Mouse (Mus musculus): ENCODE results near the gene Lrrc43. TPM values are rescaled to one million over a fixed set of nuclear protein-coding genes. Genes with fewer than 3 reads are reported as not detected.

The Lrrc43 gene
- polyA plus RNA-seq, 1 experiment = 131 TPM

GRCm38 (mm10) chr5:123451886-123452285 lies 37.2 kb upstream of the Lrrc43 start:
- Histone ChIP-seq H3K4me1 (ENCODE audit: control insufficient read depth, insufficient read depth, low read length) (no peaks in the 10 kb centered on the region), H3K4me3 (ENCODE audit: control insufficient read depth, low read depth, low read length) (no peak overlapping the region), H3K27ac (ENCODE audit: control insufficient read depth, insufficient read depth, low read depth, low read length) (no peak overlapping the region), H3K27me3 (ENCODE audit: control insufficient read depth, insufficient read depth, low read length) (no peaks in the 10 kb centered on the region), H3K36me3 (ENCODE audit: control insufficient read depth, insufficient read depth, low read length) (0 out of 2 replicates have a peak, but pooled peaks cover 2% of the 10 kb centered on the region)
- TF ChIP-seq POLR2A (IDR thresholded peaks at IDR 0.05; ENCODE audit: control insufficient read depth, low read depth, low read length) (no peak), CTCF (IDR thresholded peaks at IDR 0.05; ENCODE audit: control insufficient read depth, insufficient read depth, insufficient replicate concordance, low read depth, low read length) (no peak)

- Histone ChIP-seq H3K27me3 (ENCODE audit: control insufficient read depth, insufficient read depth, low read length) (no peaks in the 10 kb centered on the region), H3K4me3 (ENCODE audit: control insufficient read depth, low read depth, low read length) (no peak overlapping the region), H3K4me1 (ENCODE audit: control insufficient read depth, insufficient read depth, low read length) (peaks cover 2% of the 10 kb centered on the region), H3K27ac (ENCODE audit: control insufficient read depth, insufficient read depth, low read depth, low read length) (no peak overlapping the region), H3K36me3 (ENCODE audit: control insufficient read depth, insufficient read depth, low read length) (no peaks in the 10 kb centered on the region)
- TF ChIP-seq POLR2A (IDR thresholded peaks at IDR 0.05; ENCODE audit: control insufficient read depth, low read depth, low read length) (no peak), CTCF (IDR thresholded peaks at IDR 0.05; ENCODE audit: control insufficient read depth, insufficient read depth, insufficient replicate concordance, low read depth, low read length) (no peak)
These were observed 27.7 kb upstream of the Lrrc43 start for GRCm38 (mm10) chr5:123461420-123461819.

- TF ChIP-seq CTCF (IDR thresholded peaks at IDR 0.05; ENCODE audit: control insufficient read depth, insufficient read depth, insufficient replicate concordance, low read depth, low read length) = no peak
- no peak for TF ChIP-seq POLR2A (IDR thresholded peaks at IDR 0.05; ENCODE audit: control insufficient read depth, low read depth, low read length)
- Histone ChIP-seq H3K27me3 (ENCODE audit: control insufficient read depth, insufficient read depth, low read length) (no peaks in the 10 kb centered on the region), H3K4me3 (ENCODE audit: control insufficient read depth, low read depth, low read length) (no peak overlapping the region), H3K27ac (ENCODE audit: control insufficient read depth, insufficient read depth, low read depth, low read length) (no peak overlapping the region), H3K36me3 (ENCODE audit: control insufficient read depth, insufficient read depth, low read length) (no peaks in the 10 kb centered on the region), H3K4me1 (ENCODE audit: control insufficient read depth, insufficient read depth, low read length) (peaks cover 2% of the 10 kb centered on the region)
These were observed 24.5 kb upstream of the Lrrc43 start for GRCm38 (mm10) chr5:123464638-123465037.

GRCm38 (mm10) chr5:123470784-123471400 lies 18.2 kb upstream of the Lrrc43 start:
- H3K27me3 ChIP-seq (ENCODE audit: control insufficient read depth, insufficient read depth, low read length) = no peaks in the 10 kb centered on the region
- H3K4me1 ChIP-seq (ENCODE audit: control insufficient read depth, insufficient read depth, low read length) = no peaks in the 10 kb centered on the region
- H3K36me3 ChIP-seq (ENCODE audit: control insufficient read depth, insufficient read depth, low read length) = no peaks in the 10 kb centered on the region
- H3K27ac ChIP-seq (ENCODE audit: control insufficient read depth, insufficient read depth, low read depth, low read length) = no peak overlapping the region
- H3K4me3 ChIP-seq (ENCODE audit: control insufficient read depth, low read depth, low read length) = no peak overlapping the region
- no peak for TF ChIP-seq CTCF (IDR thresholded peaks at IDR 0.05; ENCODE audit: control insufficient read depth, insufficient read depth, insufficient replicate concordance, low read depth, low read length)
- no peak for TF ChIP-seq POLR2A (IDR thresholded peaks at IDR 0.05; ENCODE audit: control insufficient read depth, low read depth, low read length)

GRCm38 (mm10) chr5:123473817-123474216 lies 15.3 kb upstream of the Lrrc43 start:
- no peaks in the 10 kb centered on the region for H3K36me3 ChIP-seq (ENCODE audit: control insufficient read depth, insufficient read depth, low read length)
- no peak overlapping the region for H3K27ac ChIP-seq (ENCODE audit: control insufficient read depth, insufficient read depth, low read depth, low read length)
- TF ChIP-seq CTCF (IDR thresholded peaks at IDR 0.05; ENCODE audit: control insufficient read depth, insufficient read depth, insufficient replicate concordance, low read depth, low read length) = no peak
- TF ChIP-seq POLR2A (IDR thresholded peaks at IDR 0.05; ENCODE audit: control insufficient read depth, low read depth, low read length) = no peak
- no peaks in the 10 kb centered on the region for H3K4me1 ChIP-seq (ENCODE audit: control insufficient read depth, insufficient read depth, low read length)
- H3K27me3 ChIP-seq (ENCODE audit: control insufficient read depth, insufficient read depth, low read length) = no peaks in the 10 kb centered on the region
- no peak overlapping the region for H3K4me3 ChIP-seq (ENCODE audit: control insufficient read depth, low read depth, low read length)

GRCm38 (mm10) chr5:123487659-123488395 lies 1.3 kb upstream of the Lrrc43 start:
- Histone ChIP-seq H3K36me3 (ENCODE audit: control insufficient read depth, insufficient read depth, low read length) (no peaks in the 10 kb centered on the region), H3K4me3 (ENCODE audit: control insufficient read depth, low read depth, low read length) (no peak overlapping the region), H3K27me3 (ENCODE audit: control insufficient read depth, insufficient read depth, low read length) (no peaks in the 10 kb centered on the region), H3K4me1 (ENCODE audit: control insufficient read depth, insufficient read depth, low read length) (peaks cover 6% of the 10 kb centered on the region), H3K27ac (ENCODE audit: control insufficient read depth, insufficient read depth, low read depth, low read length) (no peak overlapping the region)
- TF ChIP-seq CTCF (IDR thresholded peaks at IDR 0.05; ENCODE audit: control insufficient read depth, insufficient read depth, insufficient replicate concordance, low read depth, low read length) (no peak), POLR2A (IDR thresholded peaks at IDR 0.05; ENCODE audit: control insufficient read depth, low read depth, low read length) (no peak)

- TF ChIP-seq CTCF (IDR thresholded peaks at IDR 0.05; ENCODE audit: control insufficient read depth, insufficient read depth, insufficient replicate concordance, low read depth, low read length) = no peak
- no peak for TF ChIP-seq POLR2A (IDR thresholded peaks at IDR 0.05; ENCODE audit: control insufficient read depth, low read depth, low read length)
- H3K4me3 ChIP-seq (ENCODE audit: control insufficient read depth, low read depth, low read length) = peak overlapping the region; percentile 86
- H3K36me3 ChIP-seq (ENCODE audit: control insufficient read depth, insufficient read depth, low read length) = no peaks in the 10 kb centered on the region
These were observed 830 bp downstream of the Lrrc43 start for GRCm38 (mm10) chr5:123489935-123490334.

More at GRCm38 (mm10) chr5:123489935-123490334, 830 bp downstream of the Lrrc43 start:
- Histone ChIP-seq H3K4me1 (ENCODE audit: control insufficient read depth, insufficient read depth, low read length) (peaks cover 6% of the 10 kb centered on the region), H3K27me3 (ENCODE audit: control insufficient read depth, insufficient read depth, low read length) (no peaks in the 10 kb centered on the region), H3K27ac (ENCODE audit: control insufficient read depth, insufficient read depth, low read depth, low read length) (no peak overlapping the region)

All from testis, adult 2 months (tissue).